11 mouse cellular contexts compared by ENCODE assay signal in genomic region chr1:165833910-165834632, GRCm38 (mm10). TPM values are rescaled to one million over a fixed set of nuclear protein-coding genes. Genes with fewer than 3 reads are reported as not detected.
A peak's percentile ranks its signal among the peaks of the same experiment; 100 is the strongest.
DNase-seq lines count a peak whose midpoint lies in the region; ATAC-seq and TF ChIP-seq lines count a peak whose summit lies in the region.
"Had no signal": no experiment of that assay in that cellular context is flagged by ENCODE, and none has a peak within 500 bp of the region (broad histone marks: within the 10 kb centered on the region; RNA-seq: fewer than 3 reads in every experiment).

No protein-coding gene starts in this region.

- no peaks in the 10 kb centered on the region for H3K9me3 ChIP-seq in lung, embryonic 15.5 days
- no peaks in the 10 kb centered on the region for H3K9me3 ChIP-seq in forebrain, postnatal 0 days (ENCODE audit: low read length)
- no peaks in the 10 kb centered on the region for H3K9me3 ChIP-seq in liver, embryonic 15.5 days (replicated peaks)
- H3K9me3 ChIP-seq in stomach, postnatal 0 days (ENCODE audit: control insufficient read depth, low read length) = no peaks in the 10 kb centered on the region
- H3K9me3 ChIP-seq: megakaryocyte, embryonic 14.5 days had no signal

- WGBS in lung, embryonic 15.5 days = 23% methylated on average over 17 of the region's 17 CpGs
- 30% methylated on average over 17 of the region's 17 CpGs for WGBS in forebrain, postnatal 0 days
- 27% methylated on average over 17 of the region's 17 CpGs for WGBS in liver, embryonic 15.5 days (ENCODE audit: insufficient replicate concordance)
- WGBS in stomach, postnatal 0 days = 22% methylated on average over 17 of the region's 17 CpGs

- peaks cover 30% of the 10 kb centered on the region for H3K4me1 ChIP-seq in lung, embryonic 15.5 days
- H3K4me1 ChIP-seq in forebrain, postnatal 0 days (ENCODE audit: insufficient read depth) = peaks cover 5% of the 10 kb centered on the region; the same call in 1 of the 2 replicates
- no peaks in the 10 kb centered on the region for H3K4me1 ChIP-seq in liver, embryonic 15.5 days (replicated peaks)
- H3K4me1 ChIP-seq in stomach, postnatal 0 days (replicated peaks; ENCODE audit: control insufficient read depth, insufficient read depth) = peaks cover 3% of the 10 kb centered on the region; the same call in 1 of the 2 replicates

- H3K9ac ChIP-seq in lung, embryonic 15.5 days = no peak overlapping the region
- 0 out of 2 replicates have a peak overlapping the region, but pooled peaks have one; percentile 25 for H3K9ac ChIP-seq in forebrain, postnatal 0 days
- no peak overlapping the region for H3K9ac ChIP-seq in liver, embryonic 15.5 days
- H3K9ac ChIP-seq in stomach, postnatal 0 days (ENCODE audit: low read length) = no peak overlapping the region

- no peak overlapping the region for H3K27ac ChIP-seq in lung, embryonic 15.5 days
- no peak overlapping the region for H3K27ac ChIP-seq in forebrain, postnatal 0 days (ENCODE audit: low read depth, low read length)
- no peak overlapping the region for H3K27ac ChIP-seq in liver, embryonic 15.5 days (replicated peaks)
- no peak overlapping the region for H3K27ac ChIP-seq in stomach, postnatal 0 days (replicated peaks)
- no peak overlapping the region for H3K27ac ChIP-seq in layer of hippocampus, adult 2 months

- H3K27me3 ChIP-seq in lung, embryonic 15.5 days = peaks cover 6% of the 10 kb centered on the region; the same call in 1 of the 2 replicates
- H3K27me3 ChIP-seq in forebrain, postnatal 0 days (ENCODE audit: insufficient read depth, low read length) = no peaks in the 10 kb centered on the region; the same call in 1 of the 2 replicates
- peaks cover 28% of the 10 kb centered on the region for H3K27me3 ChIP-seq in liver, embryonic 15.5 days
- no peaks in the 10 kb centered on the region for H3K27me3 ChIP-seq in stomach, postnatal 0 days (ENCODE audit: control insufficient read depth, insufficient read depth, low read length)

- H3K36me3 ChIP-seq in lung, embryonic 15.5 days = no peaks in the 10 kb centered on the region
- no peaks in the 10 kb centered on the region for H3K36me3 ChIP-seq in forebrain, postnatal 0 days (ENCODE audit: insufficient read depth)
- H3K36me3 ChIP-seq in liver, embryonic 15.5 days (replicated peaks) = no peaks in the 10 kb centered on the region
- no peaks in the 10 kb centered on the region for H3K36me3 ChIP-seq in stomach, postnatal 0 days (ENCODE audit: control insufficient read depth, insufficient read depth, low read length)

- H3K4me2 ChIP-seq in lung, embryonic 15.5 days = peak overlapping the region; percentile 29; the same call in 1 of the 2 replicates
- H3K4me2 ChIP-seq in forebrain, postnatal 0 days (ENCODE audit: low read depth) = peak overlapping the region; percentile 31
- 0 out of 2 replicates have a peak overlapping the region, but pooled peaks have one; percentile 8 for H3K4me2 ChIP-seq in liver, embryonic 15.5 days
- peak overlapping the region; percentile 18; the same call in 1 of the 2 replicates for H3K4me2 ChIP-seq in stomach, postnatal 0 days (replicated peaks; ENCODE audit: low read depth)

- 0 out of 2 replicates have a peak overlapping the region, but pooled peaks have one; percentile 0 for H3K4me3 ChIP-seq in lung, embryonic 15.5 days
- peak overlapping the region; percentile 14 for H3K4me3 ChIP-seq in forebrain, postnatal 0 days (ENCODE audit: low read depth, low read length)
- no peak overlapping the region for H3K4me3 ChIP-seq in liver, embryonic 15.5 days (replicated peaks)
- no peak overlapping the region for H3K4me3 ChIP-seq in stomach, postnatal 0 days (ENCODE audit: low read depth, low read length)
- H3K4me3 ChIP-seq in layer of hippocampus, adult 2 months = no peak overlapping the region; the same call in 1 of the 2 replicates
- H3K4me3 ChIP-seq: megakaryocyte, embryonic 14.5 days had no signal

- no peak for DNase-seq in lung, postnatal 14 days
- peak; percentile 30 for DNase-seq in forebrain, postnatal 0 days
- no peak for DNase-seq in stomach, postnatal 0 days (ENCODE audit: low spot score)
- DNase-seq in spleen, postnatal 14 days (ENCODE audit: low spot score in 2 of 2) = no peak
- no peak for DNase-seq in layer of hippocampus, adult 2 months (ENCODE audit: low spot score in 2 of 2)
- no peak for DNase-seq in cerebellum, adult 11-12 months
- DNase-seq: cerebellum, adult 2 months; kidney, adult 11 months had no signal

- TF ChIP-seq CTCF in forebrain, postnatal 0 days (IDR thresholded peaks at IDR 0.05; ENCODE audit: low read depth) = no peak
- TF ChIP-seq CTCF in stomach, postnatal 0 days (IDR thresholded peaks at IDR 0.05; ENCODE audit: low read depth) = no peak
- no peak for TF ChIP-seq CTCF in layer of hippocampus, adult 2 months (conservative IDR thresholded peaks at IDR 0.05)

- ATAC-seq in lung, embryonic 15.5 days (ENCODE audit: borderline replicate concordance, extremely low read depth, low FRiP score, low TSS enrichment) = no peak
- no peak; the same call in 1 of the 2 replicates for ATAC-seq in forebrain, postnatal 0 days
- no peak for ATAC-seq in liver, embryonic 15.5 days (ENCODE audit: insufficient read depth)
- no peak for ATAC-seq in stomach, postnatal 0 days (ENCODE audit: low FRiP score, low TSS enrichment)

- no peak for TF ChIP-seq EP300 in stomach, postnatal 0 days (optimal IDR thresholded peaks at IDR 0.05)

RNA-seq across cellular contexts. Expression of gene Cd247, which starts 45.6 kb away (rescaled TPM):
- 1.3 and 2.6 TPM in 2 replicates for polyA plus RNA-seq in lung, embryonic 15.5 days (2015; fragmentation: Nextera tagmentation; extraction: Ambion mirVana)
- total RNA-seq in forebrain, postnatal 0 days (2014; rRNA removed) = 0.14 TPM in 1 of 2 replicates, not detected in the other
- 0.28 and 0.67 TPM in 2 replicates for polyA plus RNA-seq in forebrain, postnatal 0 days (2015; fragmentation: Nextera tagmentation; extraction: Ambion mirVana)
- polyA plus RNA-seq in liver, embryonic 15.5 days (2015; fragmentation: Nextera tagmentation; extraction: Ambion mirVana) = 0.20 TPM in 1 of 2 replicates, not detected in the other
- 0.24 and 0.52 TPM in 2 replicates for polyA plus RNA-seq in stomach, postnatal 0 days (2015; fragmentation: Nextera tagmentation; extraction: Ambion mirVana)
- not detected for total RNA-seq in layer of hippocampus, adult 2 months (2021)

Comparison
In these comparisons a context has a peak if more than half of its experiments do, and no peak if none do; other contexts are left out.
1. H3K4me3 ChIP-seq: peak in lung, embryonic 15.5 days (single experiment) and forebrain, postnatal 0 days (single experiment); none in liver, embryonic 15.5 days (single experiment), stomach, postnatal 0 days (single experiment) and layer of hippocampus, adult 2 months (single experiment).
2. Peak in every context shown above with its lines, with median percentiles within 50 percentile points of each other: H3K4me2 ChIP-seq.